Mouse (Mus musculus): ENCODE data around the gene Haao. TPM values are rescaled to one million over a fixed set of nuclear protein-coding genes. Genes with fewer than 3 reads are reported as not detected.
"Not testable (repeated sequence)": the region's sequence is repeated elsewhere in the genome, so short reads cannot be mapped to it uniquely, and the experiment has no call there.

The Haao gene
- polyA plus RNA-seq, 1 experiment from 2014 or later = 0.72 TPM

DNA sequence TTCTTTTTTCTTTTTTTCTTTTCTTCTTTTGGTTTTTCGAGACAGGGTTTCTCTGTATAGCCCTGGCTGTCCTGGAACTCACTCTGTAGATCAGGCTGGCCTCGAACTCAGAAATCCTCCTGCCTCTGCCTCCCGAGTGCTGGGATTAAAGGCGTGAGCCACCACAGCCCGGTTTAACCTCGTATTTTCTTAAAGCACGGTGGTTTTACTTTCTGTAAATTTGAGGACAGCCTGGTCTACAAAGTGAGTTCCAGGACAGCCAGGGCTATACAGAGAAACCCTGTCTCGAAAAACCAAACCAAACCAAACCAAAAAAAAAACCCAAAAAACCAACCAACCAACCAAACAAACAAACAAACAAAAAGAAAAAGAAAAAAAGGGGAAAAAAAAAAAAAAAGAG lies 13.2 kb upstream of the Haao start:
- WGBS = 65% methylated on average over 8 of the region's 8 CpGs
- 0 out of 2 replicates have a peak overlapping the region, but pooled peaks have one; percentile 68 for H3K9ac ChIP-seq (ENCODE audit: low read depth, low read length)
- H3K4me2 ChIP-seq (replicated peaks; ENCODE audit: low read depth, low read length) = peak overlapping the region; percentile 78
- H3K4me3 ChIP-seq (ENCODE audit: low read length) = peak overlapping the region; percentile 64
- not testable (repeated sequence) for H3K36me3 ChIP-seq (ENCODE audit: control insufficient read depth, insufficient read depth, low read length); ATAC-seq (ENCODE audit: low FRiP score, low TSS enrichment); H3K9me3 ChIP-seq (ENCODE audit: control insufficient read depth, low read length); H3K27me3 ChIP-seq (ENCODE audit: control insufficient read depth, insufficient read depth, low read length); H3K4me1 ChIP-seq (ENCODE audit: control insufficient read depth, insufficient read depth, low read length); H3K27ac ChIP-seq (ENCODE audit: low read depth, low read length)

GRCm38 (mm10) chr17:83860224-83860623 lies 12.5 kb upstream of the Haao start:
- no peak for ATAC-seq (ENCODE audit: low FRiP score, low TSS enrichment)
- 80% methylated on average over 7 of the region's 7 CpGs for WGBS
- no peaks in the 10 kb centered on the region for H3K4me1 ChIP-seq (ENCODE audit: control insufficient read depth, insufficient read depth, low read length)
- no peak overlapping the region for H3K27ac ChIP-seq (ENCODE audit: low read depth, low read length)
- H3K9me3 ChIP-seq (ENCODE audit: control insufficient read depth, low read length) = no peaks in the 10 kb centered on the region
- H3K9ac ChIP-seq (ENCODE audit: low read depth, low read length) = no peak overlapping the region
- no peak overlapping the region for H3K4me2 ChIP-seq (replicated peaks; ENCODE audit: low read depth, low read length)
- no peak overlapping the region for H3K4me3 ChIP-seq (ENCODE audit: low read length)
- H3K27me3 ChIP-seq (ENCODE audit: control insufficient read depth, insufficient read depth, low read length) = no peaks in the 10 kb centered on the region
- H3K36me3 ChIP-seq (ENCODE audit: control insufficient read depth, insufficient read depth, low read length) = no peaks in the 10 kb centered on the region

- no peak for ATAC-seq (ENCODE audit: low FRiP score, low TSS enrichment)
- H3K27ac ChIP-seq (ENCODE audit: low read depth, low read length) = no peak overlapping the region
- H3K9ac ChIP-seq (ENCODE audit: low read depth, low read length) = no peak overlapping the region
- no peaks in the 10 kb centered on the region for H3K27me3 ChIP-seq (ENCODE audit: control insufficient read depth, insufficient read depth, low read length)
- no peak overlapping the region for H3K4me3 ChIP-seq (ENCODE audit: low read length)
- no peaks in the 10 kb centered on the region for H3K9me3 ChIP-seq (ENCODE audit: control insufficient read depth, low read length)
- WGBS = 93% methylated on average over 4 of the region's 4 CpGs
- H3K4me2 ChIP-seq (replicated peaks; ENCODE audit: low read depth, low read length) = no peak overlapping the region
- no peaks in the 10 kb centered on the region for H3K36me3 ChIP-seq (ENCODE audit: control insufficient read depth, insufficient read depth, low read length)
- no peaks in the 10 kb centered on the region for H3K4me1 ChIP-seq (ENCODE audit: control insufficient read depth, insufficient read depth, low read length)
Measured at GRCm38 (mm10) chr17:83859639-83860038, 11.9 kb upstream of the Haao start.

DNA sequence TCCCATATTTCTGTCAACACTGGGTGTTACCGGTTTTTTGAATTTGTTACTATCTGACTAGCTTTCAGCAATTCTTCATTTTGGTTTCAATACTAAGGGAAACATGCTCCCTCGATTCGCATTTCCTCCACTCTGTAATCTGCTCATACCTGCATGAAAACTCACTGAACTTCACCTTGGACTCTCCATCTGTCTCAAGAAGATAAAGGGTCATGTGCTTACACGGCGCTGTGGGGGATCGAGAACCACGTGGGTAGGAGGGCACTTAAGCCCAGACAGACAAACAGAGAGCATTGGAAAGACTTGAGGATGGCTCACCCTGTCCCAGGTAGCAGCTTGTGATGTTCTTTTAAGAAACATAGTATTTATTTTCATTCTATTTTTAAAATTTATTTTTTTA lies 10.7 kb upstream of the Haao start:
- no peak for ATAC-seq (ENCODE audit: low FRiP score, low TSS enrichment)
- no peak overlapping the region for H3K4me2 ChIP-seq (replicated peaks; ENCODE audit: low read depth, low read length)
- H3K9me3 ChIP-seq (ENCODE audit: control insufficient read depth, low read length) = no peaks in the 10 kb centered on the region
- no peaks in the 10 kb centered on the region for H3K4me1 ChIP-seq (ENCODE audit: control insufficient read depth, insufficient read depth, low read length)
- no peaks in the 10 kb centered on the region for H3K27me3 ChIP-seq (ENCODE audit: control insufficient read depth, insufficient read depth, low read length)
- H3K27ac ChIP-seq (ENCODE audit: low read depth, low read length) = no peak overlapping the region
- no peaks in the 10 kb centered on the region for H3K36me3 ChIP-seq (ENCODE audit: control insufficient read depth, insufficient read depth, low read length)
- H3K4me3 ChIP-seq (ENCODE audit: low read length) = no peak overlapping the region
- H3K9ac ChIP-seq (ENCODE audit: low read depth, low read length) = no peak overlapping the region
- WGBS = 84% methylated on average over 7 of the region's 7 CpGs

DNA sequence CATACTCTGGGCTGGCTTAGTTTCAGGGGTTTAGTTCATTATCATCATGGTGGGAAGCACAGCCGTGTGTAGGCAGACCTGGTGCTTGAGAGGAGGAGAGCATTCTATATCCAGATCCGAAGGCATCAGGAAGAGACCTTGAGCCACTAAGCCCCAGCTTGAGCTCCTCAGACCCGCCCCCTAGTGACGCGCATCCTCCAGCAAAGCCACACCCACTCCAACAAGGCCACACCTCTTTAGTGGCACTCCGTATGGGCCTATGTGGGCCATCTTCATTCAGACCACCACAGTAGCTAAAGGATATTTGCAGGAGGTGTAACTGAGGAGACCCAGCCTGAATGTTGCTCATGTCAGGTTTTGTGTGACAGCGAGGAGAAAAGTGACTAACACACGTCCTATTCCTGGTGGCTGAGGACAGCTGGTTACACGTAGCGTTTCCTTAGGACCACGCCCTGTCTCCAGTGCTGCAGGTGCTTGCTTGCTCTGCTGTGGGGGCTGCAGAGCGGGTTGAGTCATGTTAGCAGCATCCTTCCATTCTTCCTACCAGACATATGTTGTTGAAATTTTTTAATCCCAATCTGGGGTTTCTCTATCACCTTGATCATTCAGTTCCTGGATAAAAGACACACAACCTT lies 6.6 kb upstream of the Haao start:
- no peak overlapping the region for H3K27ac ChIP-seq (ENCODE audit: low read depth, low read length)
- H3K4me2 ChIP-seq (replicated peaks; ENCODE audit: low read depth, low read length) = no peak overlapping the region
- no peaks in the 10 kb centered on the region for H3K36me3 ChIP-seq (ENCODE audit: control insufficient read depth, insufficient read depth, low read length)
- H3K27me3 ChIP-seq (ENCODE audit: control insufficient read depth, insufficient read depth, low read length) = no peaks in the 10 kb centered on the region
- H3K9me3 ChIP-seq (ENCODE audit: control insufficient read depth, low read length) = no peaks in the 10 kb centered on the region
- no peak overlapping the region for H3K4me3 ChIP-seq (ENCODE audit: low read length)
- WGBS = 51% methylated on average over 12 of the region's 12 CpGs
- H3K4me1 ChIP-seq (ENCODE audit: control insufficient read depth, insufficient read depth, low read length) = no peaks in the 10 kb centered on the region
- peak; percentile 50; the same call in 1 of the 2 replicates for ATAC-seq (ENCODE audit: low FRiP score, low TSS enrichment)
- H3K9ac ChIP-seq (ENCODE audit: low read depth, low read length) = no peak overlapping the region

GRCm38 (mm10) chr17:83853831-83854230 lies 6.1 kb upstream of the Haao start:
- Histone ChIP-seq H3K9me3 (ENCODE audit: control insufficient read depth, low read length) (no peaks in the 10 kb centered on the region), H3K36me3 (ENCODE audit: control insufficient read depth, insufficient read depth, low read length) (no peaks in the 10 kb centered on the region), H3K4me1 (ENCODE audit: control insufficient read depth, insufficient read depth, low read length) (no peaks in the 10 kb centered on the region; the same call in 1 of the 2 replicates), H3K27me3 (ENCODE audit: control insufficient read depth, insufficient read depth, low read length) (no peaks in the 10 kb centered on the region), H3K9ac (ENCODE audit: low read depth, low read length) (no peak overlapping the region), H3K4me3 (ENCODE audit: low read length) (no peak overlapping the region), H3K27ac (ENCODE audit: low read depth, low read length) (no peak overlapping the region), H3K4me2 (replicated peaks; ENCODE audit: low read depth, low read length) (no peak overlapping the region)
- WGBS = 45% methylated on average over 3 of the region's 3 CpGs
- ATAC-seq (ENCODE audit: low FRiP score, low TSS enrichment) = no peak

DNA sequence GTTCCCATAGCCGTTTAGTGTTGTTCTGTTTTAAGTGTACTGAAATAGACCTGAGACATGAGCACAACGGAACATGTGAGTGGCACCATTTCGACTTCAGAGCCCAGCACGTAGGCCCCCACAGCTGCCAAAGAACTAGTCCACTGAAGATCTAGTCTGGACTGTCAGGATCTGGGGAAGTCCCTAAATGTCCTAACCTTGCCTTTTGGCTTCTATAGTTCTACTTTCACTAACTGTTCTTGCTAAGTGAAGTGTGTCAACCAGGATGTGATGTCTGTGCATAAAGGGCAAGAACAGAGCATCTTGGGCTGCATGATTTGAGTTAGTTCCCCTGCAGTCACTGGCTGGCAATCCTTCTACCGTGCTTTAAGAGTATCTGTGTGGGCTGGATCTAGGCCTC lies 3.1 kb upstream of the Haao start:
- ATAC-seq (ENCODE audit: low FRiP score, low TSS enrichment) = no peak
- Histone ChIP-seq H3K27ac (ENCODE audit: low read depth, low read length) (no peak overlapping the region), H3K27me3 (ENCODE audit: control insufficient read depth, insufficient read depth, low read length) (no peaks in the 10 kb centered on the region), H3K4me2 (replicated peaks; ENCODE audit: low read depth, low read length) (no peak overlapping the region), H3K36me3 (ENCODE audit: control insufficient read depth, insufficient read depth, low read length) (no peaks in the 10 kb centered on the region), H3K4me1 (ENCODE audit: control insufficient read depth, insufficient read depth, low read length) (no peaks in the 10 kb centered on the region; the same call in 1 of the 2 replicates), H3K9me3 (ENCODE audit: control insufficient read depth, low read length) (no peaks in the 10 kb centered on the region), H3K4me3 (ENCODE audit: low read length) (no peak overlapping the region), H3K9ac (ENCODE audit: low read depth, low read length) (no peak overlapping the region)
- WGBS = 82% methylated on average over 5 of the region's 5 CpGs

- Histone ChIP-seq H3K36me3 (ENCODE audit: control insufficient read depth, insufficient read depth, low read length) (no peaks in the 10 kb centered on the region), H3K4me3 (ENCODE audit: low read length) (no peak overlapping the region), H3K4me2 (replicated peaks; ENCODE audit: low read depth, low read length) (0 out of 2 replicates have a peak overlapping the region, but pooled peaks have one; percentile 3), H3K27me3 (ENCODE audit: control insufficient read depth, insufficient read depth, low read length) (no peaks in the 10 kb centered on the region), H3K4me1 (ENCODE audit: control insufficient read depth, insufficient read depth, low read length) (no peaks in the 10 kb centered on the region; the same call in 1 of the 2 replicates), H3K9me3 (ENCODE audit: control insufficient read depth, low read length) (no peaks in the 10 kb centered on the region), H3K27ac (ENCODE audit: low read depth, low read length) (no peak overlapping the region), H3K9ac (ENCODE audit: low read depth, low read length) (no peak overlapping the region)
- 13% methylated on average over 9 of the region's 9 CpGs for WGBS
- ATAC-seq (ENCODE audit: low FRiP score, low TSS enrichment) = peak; percentile 21; the same call in 1 of the 2 replicates
Measured at GRCm38 (mm10) chr17:83850458-83850857, 2.7 kb upstream of the Haao start.

DNA sequence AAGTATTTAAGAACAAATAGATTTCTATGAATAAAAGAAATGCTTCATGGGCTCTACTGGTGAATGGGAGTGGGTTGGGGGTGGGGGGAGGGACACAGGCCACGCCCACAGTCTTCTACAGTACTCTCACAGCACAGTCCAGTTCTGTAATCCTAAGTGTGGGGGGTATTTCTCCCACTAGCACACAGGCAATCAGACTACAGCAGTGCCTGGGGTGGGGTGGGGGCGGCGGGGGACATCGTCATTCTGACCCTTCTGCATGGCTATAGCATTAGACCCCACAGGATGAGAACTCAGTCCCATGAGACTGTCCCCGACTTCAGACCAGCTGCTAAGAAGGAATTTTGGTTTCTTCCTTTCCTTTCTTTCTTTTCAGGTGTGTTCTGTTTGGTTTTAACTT lies 2.0 kb upstream of the Haao start:
- no peaks in the 10 kb centered on the region for H3K36me3 ChIP-seq (ENCODE audit: control insufficient read depth, insufficient read depth, low read length)
- 79% methylated on average over 5 of the region's 5 CpGs for WGBS
- no peak overlapping the region for H3K4me2 ChIP-seq (replicated peaks; ENCODE audit: low read depth, low read length)
- H3K9ac ChIP-seq (ENCODE audit: low read depth, low read length) = no peak overlapping the region
- no peak overlapping the region for H3K4me3 ChIP-seq (ENCODE audit: low read length)
- no peak for ATAC-seq (ENCODE audit: low FRiP score, low TSS enrichment)
- H3K27me3 ChIP-seq (ENCODE audit: control insufficient read depth, insufficient read depth, low read length) = no peaks in the 10 kb centered on the region
- no peaks in the 10 kb centered on the region for H3K9me3 ChIP-seq (ENCODE audit: control insufficient read depth, low read length)
- H3K4me1 ChIP-seq (ENCODE audit: control insufficient read depth, insufficient read depth, low read length) = no peaks in the 10 kb centered on the region; the same call in 1 of the 2 replicates
- H3K27ac ChIP-seq (ENCODE audit: low read depth, low read length) = no peak overlapping the region

Measured in kidney, embryonic 14.5 days (tissue).